Mouse (Mus musculus): ENCODE data around the gene Adamtsl3. TPM values are rescaled to one million over a fixed set of nuclear protein-coding genes. Genes with fewer than 3 reads are reported as not detected.

Adamtsl3 gene
- total RNA-seq (2021) = 1 to 10 TPM; 1.5 to 1.8 TPM

GRCm38 (mm10) chr7:82335211-82336121 is at the start of gene Adamtsl3:
TSS of gene Adamtsl3 (plus strand) at chr7:82335694.
- peak; percentile 12 to 16 for DNase-seq (ENCODE audit: extremely low spot score in 1 of 2, low spot score in 1 of 2)

GRCm38 (mm10) chr7:82287242-82287641 is 48.3 kb upstream of the Adamtsl3 start:
- no peak for DNase-seq (ENCODE audit: extremely low spot score in 1 of 2, low spot score in 1 of 2)

- no peak for DNase-seq (ENCODE audit: extremely low spot score in 1 of 2, low spot score in 1 of 2)
Measured at GRCm38 (mm10) chr7:82293441-82293840, 42.1 kb upstream of the Adamtsl3 start.

GRCm38 (mm10) chr7:82294083-82294482 is 41.4 kb upstream of the Adamtsl3 start:
- DNase-seq (ENCODE audit: extremely low spot score in 1 of 2, low spot score in 1 of 2) = no peak

GRCm38 (mm10) chr7:82294611-82295010 is 40.9 kb upstream of the Adamtsl3 start:
- DNase-seq (ENCODE audit: extremely low spot score in 1 of 2, low spot score in 1 of 2) = no peak

GRCm38 (mm10) chr7:82308398-82308797 is 27.1 kb upstream of the Adamtsl3 start:
- no peak for DNase-seq (ENCODE audit: extremely low spot score in 1 of 2, low spot score in 1 of 2)

GRCm38 (mm10) chr7:82318515-82318914 is 17.0 kb upstream of the Adamtsl3 start:
- DNase-seq (ENCODE audit: extremely low spot score in 1 of 2, low spot score in 1 of 2) = no peak

- no peak for DNase-seq (ENCODE audit: extremely low spot score in 1 of 2, low spot score in 1 of 2)
Measured at GRCm38 (mm10) chr7:82326616-82327015, 8.9 kb upstream of the Adamtsl3 start.

GRCm38 (mm10) chr7:82327201-82327600 is 8.3 kb upstream of the Adamtsl3 start:
- no peak for DNase-seq (ENCODE audit: extremely low spot score in 1 of 2, low spot score in 1 of 2)

- DNase-seq (ENCODE audit: extremely low spot score in 1 of 2, low spot score in 1 of 2) = no peak
Measured at GRCm38 (mm10) chr7:82327881-82328280, 7.6 kb upstream of the Adamtsl3 start.

- DNase-seq (ENCODE audit: extremely low spot score in 1 of 2, low spot score in 1 of 2) = no peak
Measured at GRCm38 (mm10) chr7:82329831-82330230, 5.7 kb upstream of the Adamtsl3 start.

- DNase-seq (ENCODE audit: extremely low spot score in 1 of 2, low spot score in 1 of 2) = no peak
Measured at GRCm38 (mm10) chr7:82330860-82331259, 4.6 kb upstream of the Adamtsl3 start.

- no peak for DNase-seq (ENCODE audit: extremely low spot score in 1 of 2, low spot score in 1 of 2)
Measured at GRCm38 (mm10) chr7:82334000-82334399, 1.5 kb upstream of the Adamtsl3 start.

- no peak for DNase-seq (ENCODE audit: extremely low spot score in 1 of 2, low spot score in 1 of 2)
Measured at GRCm38 (mm10) chr7:82336132-82336531, 638 bp downstream of the Adamtsl3 start.

GRCm38 (mm10) chr7:82338121-82338520 is 2.6 kb downstream of the Adamtsl3 start:
- no peak for DNase-seq (ENCODE audit: extremely low spot score in 1 of 2, low spot score in 1 of 2)

GRCm38 (mm10) chr7:82338532-82338931 is 3.0 kb downstream of the Adamtsl3 start:
- DNase-seq (ENCODE audit: extremely low spot score in 1 of 2, low spot score in 1 of 2) = no peak

GRCm38 (mm10) chr7:82339214-82339613 is 3.7 kb downstream of the Adamtsl3 start:
- peak in 1 of 2 experiments; percentile 15 for DNase-seq (ENCODE audit: extremely low spot score in 1 of 2, low spot score in 1 of 2)

GRCm38 (mm10) chr7:82341476-82341875 is 6.0 kb downstream of the Adamtsl3 start:
- DNase-seq (ENCODE audit: extremely low spot score in 1 of 2, low spot score in 1 of 2) = no peak

GRCm38 (mm10) chr7:82346706-82347105 is 11.2 kb downstream of the Adamtsl3 start:
- DNase-seq (ENCODE audit: extremely low spot score in 1 of 2, low spot score in 1 of 2) = no peak

GRCm38 (mm10) chr7:82349796-82350195 is 14.3 kb downstream of the Adamtsl3 start:
- DNase-seq (ENCODE audit: extremely low spot score in 1 of 2, low spot score in 1 of 2) = no peak

GRCm38 (mm10) chr7:82350421-82350820 is 14.9 kb downstream of the Adamtsl3 start:
- DNase-seq (ENCODE audit: extremely low spot score in 1 of 2, low spot score in 1 of 2) = no peak

GRCm38 (mm10) chr7:82359146-82359545 is 23.7 kb downstream of the Adamtsl3 start:
- no peak for DNase-seq (ENCODE audit: extremely low spot score in 1 of 2, low spot score in 1 of 2)
